Mouse (Mus musculus): ENCODE measurements around the gene Nelfcd. TPM values are rescaled to one million over a fixed set of nuclear protein-coding genes. Genes with fewer than 3 reads are reported as not detected.
A peak's percentile ranks its signal among the peaks of the same experiment; 100 is the strongest.

The Nelfcd gene
- polyA plus RNA-seq, 1 experiment: 55.9 TPM

DNA sequence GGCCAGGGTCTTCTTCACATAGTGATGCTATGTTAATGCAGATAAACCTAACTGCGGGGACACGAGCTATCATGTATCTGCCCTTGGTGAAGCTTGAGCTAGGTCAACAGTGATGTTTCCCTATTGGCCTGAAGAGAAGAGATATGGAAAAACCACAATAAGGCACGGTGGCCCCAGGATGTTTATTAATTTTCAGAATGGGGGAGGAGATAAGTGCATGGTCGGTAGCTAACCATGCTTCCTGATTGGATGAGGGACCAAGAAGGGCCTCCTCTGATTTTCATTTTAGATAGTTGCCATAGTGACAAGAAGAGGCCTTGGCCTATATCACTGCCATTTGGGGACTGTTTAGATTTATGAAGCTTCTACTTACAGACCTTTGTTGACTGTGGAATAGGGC is 54.7 kb downstream of the Nelfcd start:
- TF ChIP-seq CTCF (IDR thresholded peaks at IDR 0.05; ENCODE audit: control insufficient read depth, insufficient read depth, low read length) (no peak), POLR2A (IDR thresholded peaks at IDR 0.05; ENCODE audit: borderline replicate concordance, control insufficient read depth, low read depth, low read length) (no peak)
- peaks cover 5% of the 10 kb centered on the region; the same call in 1 of the 2 replicates for H3K4me1 ChIP-seq (ENCODE audit: control insufficient read depth, insufficient read depth, low read length)
- WGBS: 48% methylated on average over 4 of the region's 4 CpGs
- H3K27ac ChIP-seq (ENCODE audit: control insufficient read depth, insufficient read depth, low read depth, low read length, poor library complexity): no peak overlapping the region
- no peak overlapping the region for H3K4me3 ChIP-seq (replicated peaks; ENCODE audit: control insufficient read depth, low read depth, low read length)

- H3K4me1 ChIP-seq (ENCODE audit: control insufficient read depth, insufficient read depth, low read length): peaks cover 5% of the 10 kb centered on the region; the same call in 1 of the 2 replicates
- H3K27ac ChIP-seq (ENCODE audit: control insufficient read depth, insufficient read depth, low read depth, low read length, poor library complexity): no peak overlapping the region
- H3K4me3 ChIP-seq (replicated peaks; ENCODE audit: control insufficient read depth, low read depth, low read length): no peak overlapping the region
- WGBS: 82% methylated on average over 7 of the region's 7 CpGs
- TF ChIP-seq POLR2A (IDR thresholded peaks at IDR 0.05; ENCODE audit: borderline replicate concordance, control insufficient read depth, low read depth, low read length) (no peak), CTCF (IDR thresholded peaks at IDR 0.05; ENCODE audit: control insufficient read depth, insufficient read depth, low read length) (no peak)
These were observed 55.3 kb downstream of the Nelfcd start for GRCm38 (mm10) chr2:174470786-174471405.

- H3K27ac ChIP-seq (ENCODE audit: control insufficient read depth, insufficient read depth, low read depth, low read length, poor library complexity): peak overlapping the region; percentile 82
- TF ChIP-seq CTCF (IDR thresholded peaks at IDR 0.05; ENCODE audit: control insufficient read depth, insufficient read depth, low read length) (no peak), POLR2A (IDR thresholded peaks at IDR 0.05; ENCODE audit: borderline replicate concordance, control insufficient read depth, low read depth, low read length) (no peak)
- peaks cover 7% of the 10 kb centered on the region; the same call in 1 of the 2 replicates for H3K4me1 ChIP-seq (ENCODE audit: control insufficient read depth, insufficient read depth, low read length)
- 5% methylated on average over 30 of the region's 30 CpGs for WGBS
- H3K4me3 ChIP-seq (replicated peaks; ENCODE audit: control insufficient read depth, low read depth, low read length): peak overlapping the region; percentile 70
These were observed 56.8 kb downstream of the Nelfcd start for GRCm38 (mm10) chr2:174472407-174472806.

DNA sequence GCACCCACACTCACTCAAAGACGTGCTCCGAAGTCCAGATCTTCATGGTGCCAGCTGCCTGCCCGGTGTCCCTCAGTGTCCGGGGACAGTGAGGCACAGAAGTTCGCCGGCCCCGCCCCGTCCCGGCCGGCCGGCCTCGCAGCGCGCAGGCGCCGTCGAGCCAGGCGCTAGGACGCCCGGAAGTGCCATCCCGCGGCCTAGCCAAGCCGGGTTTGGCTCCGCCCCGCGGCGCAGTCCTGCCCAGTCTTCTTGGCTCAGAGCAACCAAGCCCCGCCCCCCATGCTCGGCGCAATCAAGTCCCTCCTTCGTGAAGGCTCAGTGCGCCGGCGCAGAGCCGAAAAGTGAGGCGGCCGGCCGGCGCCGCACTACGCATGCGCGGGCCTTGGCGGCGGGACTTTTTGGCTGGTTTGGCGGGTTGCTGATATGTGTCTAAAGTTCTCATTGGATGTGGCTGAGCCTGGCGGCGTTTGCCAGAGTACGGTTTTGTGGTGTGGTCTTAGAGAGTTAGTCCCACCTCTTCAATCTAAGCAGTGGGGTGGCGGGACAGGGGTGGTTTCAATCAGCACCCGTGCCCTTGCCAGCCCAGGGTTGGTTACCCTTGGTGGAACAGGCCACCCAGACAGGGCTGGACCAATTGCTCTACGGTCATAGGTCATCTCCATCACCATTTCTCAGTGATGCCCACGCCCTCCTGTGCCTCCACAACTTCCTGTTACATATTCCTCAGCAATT is 57.4 kb downstream of the Nelfcd start, which contains the start of gene Prelid3b:
Gene Prelid3b, minus strand, starts transcription at position 264 of the 732 bp plus-strand sequence.
- WGBS: under 1% methylated on average over 53 of the region's 53 CpGs
- peak within 1 kb of the TSS; percentile 85 for H3K27ac ChIP-seq (ENCODE audit: control insufficient read depth, insufficient read depth, low read depth, low read length, poor library complexity)
- H3K4me3 ChIP-seq (replicated peaks; ENCODE audit: control insufficient read depth, low read depth, low read length): peak within 1 kb of the TSS; percentile 70
- TF ChIP-seq CTCF (IDR thresholded peaks at IDR 0.05; ENCODE audit: control insufficient read depth, insufficient read depth, low read length): no peak
- TF ChIP-seq POLR2A (IDR thresholded peaks at IDR 0.05; ENCODE audit: borderline replicate concordance, control insufficient read depth, low read depth, low read length): peak; percentile 73; the same call in 1 of the 2 replicates
- H3K4me1 ChIP-seq (ENCODE audit: control insufficient read depth, insufficient read depth, low read length): peaks cover 7% of the 10 kb centered on the region; the same call in 1 of the 2 replicates

- WGBS: 78% methylated on average over 5 of the region's 5 CpGs
- TF ChIP-seq POLR2A (IDR thresholded peaks at IDR 0.05; ENCODE audit: borderline replicate concordance, control insufficient read depth, low read depth, low read length) (no peak), CTCF (IDR thresholded peaks at IDR 0.05; ENCODE audit: control insufficient read depth, insufficient read depth, low read length) (no peak)
- peaks cover 7% of the 10 kb centered on the region; the same call in 1 of the 2 replicates for H3K4me1 ChIP-seq (ENCODE audit: control insufficient read depth, insufficient read depth, low read length)
- peak overlapping the region; percentile 85 for H3K27ac ChIP-seq (ENCODE audit: control insufficient read depth, insufficient read depth, low read depth, low read length, poor library complexity)
- H3K4me3 ChIP-seq (replicated peaks; ENCODE audit: control insufficient read depth, low read depth, low read length): peak overlapping the region; percentile 67
These were observed 57.9 kb downstream of the Nelfcd start for GRCm38 (mm10) chr2:174473550-174473927.

Other genes starting within 250 kb of the Nelfcd start
- gene Gnas, start 131.5 kb upstream of the Nelfcd start, polyA plus RNA-seq (2011; ENCODE audit: insufficient read depth, insufficient read length, low replicate concordance, missing spikeins): 159 and 173 TPM in 2 replicates
- gene Gm20721, start 69.1 kb upstream of the Nelfcd start, polyA plus RNA-seq (2011; ENCODE audit: insufficient read depth, insufficient read length, low replicate concordance, missing spikeins): 0.66 TPM in 1 of 2 replicates, not detected in the other
- 68.9 and 112 TPM in 2 replicates for gene Ctsz, start 23.2 kb downstream of the Nelfcd start, polyA plus RNA-seq (2011; ENCODE audit: insufficient read depth, insufficient read length, low replicate concordance, missing spikeins)
- gene Tubb1, start 34.9 kb downstream of the Nelfcd start, polyA plus RNA-seq (2011; ENCODE audit: insufficient read depth, insufficient read length, low replicate concordance, missing spikeins): 36.1 and 60.9 TPM in 2 replicates
- 214 and 278 TPM in 2 replicates for gene Atp5e, start 48.3 kb downstream of the Nelfcd start, polyA plus RNA-seq (2011; ENCODE audit: insufficient read depth, insufficient read length, low replicate concordance, missing spikeins)
- gene Prelid3b, start 57.3 kb downstream of the Nelfcd start, polyA plus RNA-seq (2011; ENCODE audit: insufficient read depth, insufficient read length, low replicate concordance, missing spikeins): 46.1 and 55.5 TPM in 2 replicates
- 2.0 and 6.0 TPM in 2 replicates for gene Zfp831, start 227.7 kb downstream of the Nelfcd start, polyA plus RNA-seq (2011; ENCODE audit: insufficient read depth, insufficient read length, low replicate concordance, missing spikeins)

Data from bone marrow, adult 2 months (tissue).